Mouse (Mus musculus) stomach, embryonic 14.5 days (tissue): ENCODE results near the gene Hmcn2. TPM values are rescaled to one million over a fixed set of nuclear protein-coding genes. Genes with fewer than 3 reads are reported as not detected.

ENCODE experiments used
- ATAC-seq: fragments of 200-750 bp; cut with Nextera tagmentation; 2 replicates; pipeline ENCODE4 v1.8.0; 2017; ENCODE audit warnings: low read depth, moderate TSS enrichment; ENCODE audit not compliant: insufficient number of reproducible peaks, insufficient read depth, low FRiP score
- H3K27ac ChIP-seq: fragments of 300-500 bp; sonication (generic); 2 replicates; pipeline ENCODE4 v1.5.1; 2014; ENCODE audit warnings: mild to moderate bottlenecking, low read length, moderate library complexity, mixed read lengths
- H3K27me3 ChIP-seq: fragments of 300-500 bp; sonication (generic); 2 replicates; pipeline ENCODE4 v1.6.1; 2014; ENCODE audit warnings: low read length, control low read depth, mixed read lengths; ENCODE audit not compliant: control insufficient read depth, insufficient read depth
- H3K36me3 ChIP-seq: fragments of 300-500 bp; sonication (generic); 2 replicates; pipeline ENCODE4 v1.6.1; 2014; ENCODE audit warnings: mild to moderate bottlenecking, control low read depth, low read length, moderate library complexity, mixed read lengths; ENCODE audit not compliant: control insufficient read depth, insufficient read depth
- H3K4me1 ChIP-seq: fragments of 300-500 bp; sonication (generic); 2 replicates; pipeline ENCODE4 v1.6.1; 2014; ENCODE audit warnings: low read length, control low read depth, mixed read lengths; ENCODE audit not compliant: control insufficient read depth, insufficient read depth
- H3K4me2 ChIP-seq: fragments of 300-500 bp; sonication (generic); replicated peaks from 2 replicates; pipeline ENCODE4 v1.6.1; 2014; ENCODE audit warnings: low read depth, low read length, control low read depth
- H3K4me3 ChIP-seq: fragments of 300-500 bp; sonication (generic); 2 replicates; pipeline ENCODE4 v1.5.1; 2014; ENCODE audit warnings: low read depth, low read length, control low read depth
- H3K9ac ChIP-seq: fragments of 300-500 bp; sonication (generic); replicated peaks from 2 replicates; pipeline ENCODE4 v1.6.1; 2014; ENCODE audit warnings: low read depth, mild to moderate bottlenecking, control low read depth, low read length, moderate library complexity, mixed read lengths
- H3K9me3 ChIP-seq: fragments of 300-500 bp; sonication (generic); 2 replicates; pipeline ENCODE4 v1.6.1; 2016; ENCODE audit warnings: low read depth, low read length, control low read depth; ENCODE audit not compliant: control insufficient read depth
- WGBS: fragments of 180-500 bp; shearing (Covaris S2); extraction: QIAGEN DNeasy Blood & Tissue Kit; methylation state at CpG from one replicate; pipeline ENCODE4 v1.1.7; 2014; 5-methylcytosine and 5-hydroxymethylcytosine counted together
- polyA plus RNA-seq: library from polyadenylated mRNA; unstranded; fragments of >200 nt; fragmentation: Nextera tagmentation; extraction: Ambion mirVana; gene quantifications from 2 replicates; pipeline ENCODE4 v1.2.1, GENCODE M21; 2014

Gene Hmcn2
- polyA plus RNA-seq, 1 experiment from 2014 or later, result 4.1 TPM

DNA sequence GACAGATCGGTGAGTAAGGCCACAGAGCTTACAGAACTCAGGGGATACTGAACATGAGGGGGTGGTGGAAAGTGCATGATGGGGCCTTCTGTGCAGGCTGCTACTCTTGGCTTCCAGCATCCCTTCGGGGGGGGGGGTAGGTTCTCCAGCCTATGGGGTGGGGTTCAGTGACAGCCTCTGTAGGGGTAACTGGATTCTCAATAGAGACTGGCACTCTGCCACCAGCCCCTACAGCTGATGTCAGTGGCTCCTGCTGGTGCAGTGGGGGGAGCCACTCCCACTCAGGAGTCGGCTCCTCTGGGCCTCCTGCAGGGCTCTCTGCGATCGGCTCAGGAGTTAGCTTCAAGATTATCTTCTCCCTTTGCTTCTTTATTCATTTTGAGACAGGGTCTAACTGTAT lies 35.7 kb upstream of the Hmcn2 start:
- H3K27me3 ChIP-seq, result no peaks in the 10 kb centered on the region
- H3K36me3 ChIP-seq, result no peaks in the 10 kb centered on the region; the same call in 1 of the 2 replicates
- H3K27ac ChIP-seq, result no peak overlapping the region
- no peak overlapping the region for H3K4me2 ChIP-seq
- no peaks in the 10 kb centered on the region for H3K4me1 ChIP-seq
- H3K9ac ChIP-seq, result no peak overlapping the region
- no peak overlapping the region for H3K4me3 ChIP-seq
- no peak for ATAC-seq
- no peaks in the 10 kb centered on the region for H3K9me3 ChIP-seq
- WGBS, result 76% methylated on average over 5 of the region's 5 CpGs

DNA sequence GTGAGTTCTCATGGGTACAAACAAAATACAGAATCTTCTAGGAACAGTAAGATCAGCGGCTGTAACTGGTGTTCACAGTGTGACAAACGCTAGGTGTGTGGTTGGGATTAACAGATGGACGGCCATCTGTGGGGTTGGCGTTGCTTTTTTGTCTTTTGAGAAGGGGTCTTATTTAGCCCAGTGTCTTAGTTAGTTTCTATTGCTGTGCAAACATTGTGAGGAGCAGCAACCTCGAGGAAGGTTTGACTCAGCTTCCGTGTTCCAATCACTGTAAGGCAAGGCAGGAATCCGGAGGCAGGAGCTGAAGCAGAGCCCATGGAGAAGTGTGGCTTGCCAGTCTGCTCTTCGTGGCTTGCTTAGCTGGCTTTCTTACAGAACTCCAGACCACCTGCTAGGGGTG lies 33.1 kb upstream of the Hmcn2 start:
- H3K27me3 ChIP-seq, result no peaks in the 10 kb centered on the region
- ATAC-seq, result no peak
- no peak overlapping the region for H3K27ac ChIP-seq
- H3K4me3 ChIP-seq, result no peak overlapping the region
- peaks cover 5% of the 10 kb centered on the region for H3K36me3 ChIP-seq
- H3K9me3 ChIP-seq, result no peaks in the 10 kb centered on the region
- H3K4me2 ChIP-seq, result no peak overlapping the region
- no peaks in the 10 kb centered on the region for H3K4me1 ChIP-seq
- 89% methylated on average over 8 of the region's 8 CpGs for WGBS
- no peak overlapping the region for H3K9ac ChIP-seq

DNA sequence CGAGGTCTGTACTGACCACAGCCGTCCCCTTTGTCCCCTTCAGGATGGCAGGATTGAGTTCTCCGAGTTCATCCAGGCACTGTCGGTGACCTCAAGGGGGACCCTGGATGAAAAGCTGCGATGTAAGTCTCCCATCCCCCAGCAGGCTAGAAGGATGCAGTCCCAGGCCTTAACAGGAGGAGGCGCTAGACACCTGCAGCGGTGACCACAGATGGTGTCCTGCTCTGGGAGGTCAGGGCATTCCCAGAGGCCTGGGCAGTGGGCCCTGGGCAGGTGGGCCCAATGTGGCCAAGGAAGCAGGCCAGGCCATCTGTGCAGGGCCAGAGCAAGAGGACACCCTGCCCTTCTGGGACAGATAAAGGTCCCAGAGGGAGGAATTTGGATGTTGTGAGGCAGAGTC lies 31.9 kb upstream of the Hmcn2 start:
- H3K27me3 ChIP-seq, result no peaks in the 10 kb centered on the region
- WGBS, result 60% methylated on average over 7 of the region's 7 CpGs
- H3K9me3 ChIP-seq, result no peaks in the 10 kb centered on the region
- no peak overlapping the region for H3K27ac ChIP-seq
- no peak overlapping the region for H3K9ac ChIP-seq
- H3K4me2 ChIP-seq, result no peak overlapping the region
- no peak for ATAC-seq
- H3K36me3 ChIP-seq, result peaks cover 5% of the 10 kb centered on the region
- H3K4me1 ChIP-seq, result no peaks in the 10 kb centered on the region
- no peak overlapping the region for H3K4me3 ChIP-seq

DNA sequence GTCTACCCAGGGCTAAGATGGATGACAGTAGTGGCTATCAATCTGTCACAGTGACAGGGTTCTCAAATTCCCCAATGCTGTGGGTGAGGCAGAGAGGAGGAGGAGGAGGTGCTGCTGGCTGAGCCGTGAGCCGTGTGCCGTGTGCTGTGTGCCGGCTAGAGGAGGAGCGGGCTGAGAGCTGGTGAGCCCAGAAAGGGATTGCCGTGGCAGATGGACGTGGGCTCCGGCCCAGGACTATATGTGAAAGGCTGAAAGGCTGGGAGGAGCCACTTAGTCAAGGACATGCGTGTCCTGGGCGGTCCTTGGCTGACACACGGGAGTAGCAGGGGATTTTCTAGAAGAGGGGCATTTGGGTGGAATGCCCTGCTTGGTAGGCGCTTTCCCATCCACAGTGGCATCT lies 31.3 kb upstream of the Hmcn2 start:
- no peak overlapping the region for H3K4me3 ChIP-seq
- ATAC-seq, result no peak
- H3K9me3 ChIP-seq, result no peaks in the 10 kb centered on the region
- H3K27me3 ChIP-seq, result no peaks in the 10 kb centered on the region
- H3K27ac ChIP-seq, result no peak overlapping the region
- no peaks in the 10 kb centered on the region for H3K4me1 ChIP-seq
- 93% methylated on average over 12 of the region's 12 CpGs for WGBS
- H3K4me2 ChIP-seq, result no peak overlapping the region
- no peak overlapping the region for H3K9ac ChIP-seq
- peaks cover 5% of the 10 kb centered on the region for H3K36me3 ChIP-seq

DNA sequence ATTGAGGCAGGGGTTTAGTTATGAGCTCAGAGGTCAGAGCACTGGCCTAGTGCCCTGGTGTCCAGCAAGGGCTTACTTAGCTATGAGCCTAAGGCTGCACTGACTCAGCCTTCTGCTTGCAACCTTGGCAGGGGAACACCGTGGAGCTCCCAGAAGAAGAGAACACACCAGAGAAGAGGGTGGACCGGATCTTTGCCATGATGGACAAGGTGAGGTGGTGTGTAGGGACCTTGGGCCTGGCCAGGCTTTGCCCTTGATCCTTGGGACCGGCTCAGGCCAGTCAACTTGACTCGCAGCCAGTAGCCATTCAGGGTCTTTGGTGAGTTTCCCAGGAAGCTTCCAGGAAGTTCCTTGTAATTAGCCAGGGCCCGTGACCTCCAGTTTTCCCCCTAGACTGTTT lies 29.7 kb upstream of the Hmcn2 start:
- no peak overlapping the region for H3K9ac ChIP-seq
- H3K27ac ChIP-seq, result no peak overlapping the region
- ATAC-seq, result no peak
- H3K4me1 ChIP-seq, result no peaks in the 10 kb centered on the region
- H3K9me3 ChIP-seq, result no peaks in the 10 kb centered on the region
- peaks cover 5% of the 10 kb centered on the region for H3K36me3 ChIP-seq
- 87% methylated on average over 5 of the region's 5 CpGs for WGBS
- H3K27me3 ChIP-seq, result no peaks in the 10 kb centered on the region
- H3K4me3 ChIP-seq, result no peak overlapping the region
- no peak overlapping the region for H3K4me2 ChIP-seq

DNA sequence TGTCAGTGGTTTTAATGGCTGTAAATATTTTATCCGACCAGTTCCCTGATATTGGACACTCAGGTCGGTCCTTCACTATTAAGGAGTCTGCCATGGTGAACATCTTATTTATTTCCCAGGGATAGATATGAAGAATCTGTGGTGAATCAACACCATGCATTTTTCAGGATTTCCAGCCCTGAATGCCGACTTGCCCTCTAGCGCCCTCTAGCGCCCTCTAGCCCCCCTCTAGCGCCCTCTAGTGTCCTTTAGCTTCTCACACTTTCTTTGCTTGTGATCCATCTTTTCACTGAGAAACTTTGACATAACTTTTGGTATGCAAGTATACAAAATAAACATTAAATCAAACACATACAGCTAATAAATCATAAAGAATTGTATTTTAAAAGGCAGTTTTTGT lies 22.8 kb upstream of the Hmcn2 start:
- Histone ChIP-seq H3K27ac (no peak overlapping the region), H3K27me3 (no peaks in the 10 kb centered on the region), H3K9ac (no peak overlapping the region), H3K4me3 (no peak overlapping the region), H3K4me2 (no peak overlapping the region), H3K9me3 (no peaks in the 10 kb centered on the region), H3K4me1 (no peaks in the 10 kb centered on the region), H3K36me3 (peaks cover 10% of the 10 kb centered on the region; the same call in 1 of the 2 replicates)
- ATAC-seq, result no peak
- 10% methylated on average over 6 of the region's 6 CpGs for WGBS

DNA sequence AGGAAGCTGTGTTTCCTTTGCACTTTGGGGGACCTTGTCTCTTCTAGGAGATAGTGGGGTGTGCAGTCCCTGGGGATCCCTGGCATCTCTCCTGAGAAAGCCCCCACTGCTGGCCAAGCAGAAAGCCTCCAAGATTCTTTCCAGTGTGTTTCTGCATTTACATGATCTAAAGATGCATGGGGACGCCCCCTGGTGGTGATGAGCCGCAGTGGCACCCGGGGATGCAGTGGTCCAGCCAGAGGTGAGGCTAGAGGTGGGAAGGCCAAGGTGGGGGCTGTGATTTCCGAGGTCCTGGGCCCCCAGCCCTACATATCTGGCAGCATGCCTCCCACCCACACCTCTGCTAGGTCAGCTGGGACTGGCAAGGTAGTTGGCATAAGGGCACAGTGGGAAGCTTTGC lies 19.2 kb upstream of the Hmcn2 start:
- Histone ChIP-seq H3K36me3 (peaks cover 10% of the 10 kb centered on the region; the same call in 1 of the 2 replicates), H3K27me3 (no peaks in the 10 kb centered on the region), H3K27ac (no peak overlapping the region), H3K4me3 (no peak overlapping the region), H3K4me2 (no peak overlapping the region), H3K4me1 (peaks cover 6% of the 10 kb centered on the region; the same call in 1 of the 2 replicates), H3K9me3 (no peaks in the 10 kb centered on the region), H3K9ac (no peak overlapping the region)
- WGBS, result 3% methylated on average over 4 of the region's 4 CpGs
- ATAC-seq, result no peak

DNA sequence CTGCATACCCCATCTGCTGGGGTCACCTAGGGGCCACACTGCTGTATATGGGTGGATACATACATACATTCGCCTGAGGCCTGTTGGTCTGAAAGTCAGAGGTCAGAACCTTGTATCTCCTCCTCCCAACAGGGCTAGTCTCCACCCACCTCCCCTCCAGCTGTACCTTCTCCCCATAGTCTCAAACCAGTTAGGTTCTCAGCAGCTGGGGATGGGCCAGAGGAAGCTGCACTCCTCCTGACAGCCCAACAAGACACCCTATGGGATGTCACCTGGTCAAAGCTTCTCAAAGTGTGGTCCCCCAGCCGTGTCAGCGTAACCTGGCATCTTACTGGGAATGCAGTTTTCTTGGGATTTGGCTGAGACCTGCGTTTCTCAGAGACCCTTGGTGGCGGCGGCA lies 17.8 kb upstream of the Hmcn2 start:
- Histone ChIP-seq H3K27me3 (no peaks in the 10 kb centered on the region), H3K9ac (no peak overlapping the region), H3K27ac (no peak overlapping the region), H3K4me1 (peaks cover 6% of the 10 kb centered on the region; the same call in 1 of the 2 replicates), H3K4me2 (no peak overlapping the region), H3K36me3 (peaks cover 10% of the 10 kb centered on the region; the same call in 1 of the 2 replicates), H3K9me3 (no peaks in the 10 kb centered on the region), H3K4me3 (no peak overlapping the region)
- no peak for ATAC-seq
- 73% methylated on average over 6 of the region's 6 CpGs for WGBS

DNA sequence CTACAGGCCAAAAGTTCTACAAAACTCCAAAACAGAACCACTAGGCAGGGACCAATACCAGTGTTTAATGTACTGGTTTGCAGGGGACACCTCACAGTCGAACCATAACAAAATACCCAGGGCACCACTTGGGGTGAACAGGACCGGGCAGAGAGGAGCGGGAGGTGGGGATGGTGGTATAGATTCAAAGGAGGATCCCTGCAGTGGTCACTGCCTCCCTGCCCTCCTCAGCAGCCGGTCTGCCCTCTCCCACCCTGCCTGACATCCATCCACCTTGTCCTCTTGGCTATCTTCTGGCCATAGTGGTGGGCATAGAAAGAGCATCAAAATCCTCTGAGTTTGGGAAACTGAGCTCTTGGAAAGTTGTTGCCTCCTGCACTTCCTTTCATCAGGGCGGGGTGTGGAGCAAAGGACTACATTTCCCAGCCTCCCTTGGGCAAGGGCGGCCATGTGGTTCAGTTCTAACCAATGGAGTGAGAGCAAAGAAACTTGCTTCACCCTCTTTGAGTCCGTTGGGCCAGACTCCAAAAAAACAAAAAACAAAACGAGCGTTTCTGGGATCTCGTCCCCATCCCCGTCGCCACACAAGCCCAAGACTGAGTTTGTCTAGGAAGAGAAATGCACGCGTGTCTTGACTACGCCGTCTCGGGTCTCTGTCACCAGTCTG lies 16.5 kb upstream of the Hmcn2 start:
- peak overlapping the region; percentile 27; the same call in 1 of the 2 replicates for H3K27ac ChIP-seq

More for the DNA sequence above, 16.5 kb upstream of the Hmcn2 start:
- peak overlapping the region; percentile 39 for H3K4me3 ChIP-seq
- peak overlapping the region; percentile 54 for H3K4me2 ChIP-seq
- ATAC-seq, result peak; percentile 86
- H3K4me1 ChIP-seq, result peaks cover 6% of the 10 kb centered on the region; the same call in 1 of the 2 replicates
- H3K27me3 ChIP-seq, result no peaks in the 10 kb centered on the region
- peak overlapping the region; percentile 32; the same call in 1 of the 2 replicates for H3K9ac ChIP-seq
- H3K9me3 ChIP-seq, result no peaks in the 10 kb centered on the region
- peaks cover 6% of the 10 kb centered on the region; the same call in 1 of the 2 replicates for H3K36me3 ChIP-seq
- WGBS, result 4% methylated on average over 17 of the region's 17 CpGs
